Mouse (Mus musculus) heart, embryonic 14.5 days (tissue): ENCODE results near the gene Pradc1. TPM values are rescaled to one million over a fixed set of nuclear protein-coding genes. Genes with fewer than 3 reads are reported as not detected.
"Not testable (repeated sequence)": the region's sequence is repeated elsewhere in the genome, so short reads cannot be mapped to it uniquely, and the experiment has no call there.

Experiments
- ATAC-seq: fragments of 200-750 bp; cut with Nextera tagmentation; 2 replicates; pipeline ENCODE4 v1.8.0; 2017; ENCODE audit warnings: low read depth, moderate TSS enrichment; ENCODE audit not compliant: insufficient number of reproducible peaks, insufficient read depth, low FRiP score
- H3K27ac ChIP-seq, 2 experiments: fragments of 200-500 bp in 1 of 2; fragments of 300-500 bp in 1 of 2; sonication (generic) in 1 of 2; replicated peaks in 1 of 2; 2 replicates each; pipeline ENCODE4 v1.5.1; 2012 to 2014; ENCODE audit warnings: low read depth in 2 of 2, low read length in 2 of 2, control low read depth in 1 of 2, mild to moderate bottlenecking in 1 of 2, mixed read lengths in 1 of 2; ENCODE audit not compliant: control insufficient read depth in 1 of 2, insufficient read depth in 1 of 2
- H3K27me3 ChIP-seq: fragments of 300-500 bp; sonication (generic); 2 replicates; pipeline ENCODE4 v1.6.1; 2014; ENCODE audit warnings: mild to moderate bottlenecking, low read length, control low read depth; ENCODE audit not compliant: control insufficient read depth, insufficient read depth
- H3K36me3 ChIP-seq: fragments of 300-500 bp; sonication (generic); 2 replicates; pipeline ENCODE4 v1.6.1; 2014; ENCODE audit warnings: mild to moderate bottlenecking, control low read depth, low read length, mixed read lengths; ENCODE audit not compliant: control insufficient read depth, insufficient read depth
- H3K4me1 ChIP-seq, 2 experiments: fragments of 200-500 bp in 1 of 2; fragments of 300-500 bp in 1 of 2; sonication (generic) in 1 of 2; 2 replicates each; pipeline ENCODE4 v1.6.1; 2012 to 2014; ENCODE audit warnings: low read length in 2 of 2, control low read depth in 1 of 2, mixed read lengths in 1 of 2; ENCODE audit not compliant: control insufficient read depth in 2 of 2, insufficient read depth in 2 of 2
- H3K4me2 ChIP-seq: fragments of 300-500 bp; sonication (generic); 2 replicates; pipeline ENCODE4 v1.6.1; 2014; ENCODE audit warnings: mild to moderate bottlenecking, low read length
- H3K4me3 ChIP-seq, 2 experiments: fragments of 200-500 bp in 1 of 2; fragments of 300-500 bp in 1 of 2; sonication (generic) in 1 of 2; 2 replicates each; pipeline ENCODE4 v1.5.1; 2012 to 2014; ENCODE audit warnings: low read length in 2 of 2, mild to moderate bottlenecking in 2 of 2, control low read depth in 1 of 2, low read depth in 1 of 2, moderate library complexity in 1 of 2; ENCODE audit not compliant: control insufficient read depth in 1 of 2, insufficient read depth in 1 of 2
- H3K9ac ChIP-seq: fragments of 300-500 bp; sonication (generic); 2 replicates; pipeline ENCODE4 v1.6.1; 2014; ENCODE audit warnings: mild to moderate bottlenecking, low read length
- H3K9me3 ChIP-seq: fragments of 300-500 bp; sonication (generic); 2 replicates; pipeline ENCODE4 v1.6.1; 2016; ENCODE audit warnings: low read length, control low read depth; ENCODE audit not compliant: control insufficient read depth
- WGBS: fragments of 180-500 bp; shearing (Covaris S2); extraction: QIAGEN DNeasy Blood & Tissue Kit; methylation state at CpG from one replicate; pipeline ENCODE4 v1.1.7; 2014; 5-methylcytosine and 5-hydroxymethylcytosine counted together
- polyA plus RNA-seq: library from polyadenylated mRNA; unstranded; fragments of >200 nt; fragmentation: Nextera tagmentation; extraction: Ambion mirVana; gene quantifications from 2 replicates; pipeline ENCODE4 v1.2.1, GENCODE M21; 2014

Pradc1 gene
- polyA plus RNA-seq, 1 experiment from 2014 or later = 26.0 TPM

DNA sequence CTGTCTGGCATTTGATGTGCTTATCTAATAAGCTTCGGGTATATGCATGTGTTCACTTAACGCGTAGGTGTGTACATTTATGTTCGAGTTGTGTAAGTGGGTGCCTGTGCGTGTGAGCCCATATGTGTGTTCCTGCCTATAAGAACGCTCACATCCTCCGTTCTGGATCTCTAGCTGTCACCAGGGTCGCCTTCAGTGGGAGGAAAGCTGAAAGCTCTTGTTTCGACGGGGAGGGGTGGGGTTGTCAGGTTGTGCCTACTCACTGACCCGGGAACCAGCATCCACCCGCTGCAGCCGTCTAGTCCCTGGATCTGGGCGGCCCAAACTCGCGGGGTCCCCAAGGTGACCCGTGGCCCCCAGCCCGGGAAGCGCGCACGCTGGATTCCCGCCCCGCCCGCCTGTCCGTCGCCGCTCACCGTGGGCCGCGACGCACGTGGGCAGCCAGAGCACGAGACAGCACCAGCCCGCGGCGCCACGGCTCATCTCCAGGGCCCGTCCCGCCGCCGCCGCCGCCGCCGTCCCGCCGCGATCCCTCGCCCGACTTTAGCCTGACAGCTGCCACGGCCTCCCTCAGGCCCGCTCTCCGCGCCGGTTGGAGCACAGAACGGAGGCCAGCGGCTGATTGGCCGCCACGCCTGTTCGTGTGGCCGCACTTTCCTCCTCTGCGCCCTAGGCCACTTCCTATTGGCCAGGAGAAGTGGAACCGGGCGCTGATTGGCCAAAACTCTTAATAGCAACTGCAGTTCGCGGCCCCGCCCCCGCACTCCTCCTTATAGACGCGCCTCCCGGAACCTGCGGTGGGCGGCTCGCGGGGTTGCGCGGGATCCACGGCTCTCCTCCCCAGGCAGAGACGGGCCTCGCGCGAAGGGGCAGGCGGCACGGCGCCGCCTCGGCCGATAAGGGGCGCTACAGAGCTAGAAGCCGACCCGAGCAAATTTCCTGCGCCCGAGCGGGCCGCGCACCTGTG is 790 bp downstream of the Pradc1 start, which contains the start of gene Cct7:
TSS of gene Cct7 (plus strand) at position 818 of the 967 bp plus-strand sequence.
- peak within 1 kb of the TSS; percentile 80 to 91 for H3K4me3 ChIP-seq
- H3K36me3 ChIP-seq = peaks cover 18% of the 10 kb centered on the region
- H3K27me3 ChIP-seq = no peaks in the 10 kb centered on the region
- no peaks in the 10 kb centered on the region for H3K9me3 ChIP-seq
- peak within 1 kb of the TSS; percentile 72 for H3K4me2 ChIP-seq
- ATAC-seq = peak; percentile 93
- peaks cover under 1 to 27% of the 10 kb centered on the region in 2 experiments for H3K4me1 ChIP-seq
- peak within 1 kb of the TSS; percentile 91 for H3K9ac ChIP-seq
- peak within 1 kb of the TSS; percentile 91 to 94 for H3K27ac ChIP-seq
- WGBS = 1% methylated on average over 88 of the region's 96 CpGs

DNA sequence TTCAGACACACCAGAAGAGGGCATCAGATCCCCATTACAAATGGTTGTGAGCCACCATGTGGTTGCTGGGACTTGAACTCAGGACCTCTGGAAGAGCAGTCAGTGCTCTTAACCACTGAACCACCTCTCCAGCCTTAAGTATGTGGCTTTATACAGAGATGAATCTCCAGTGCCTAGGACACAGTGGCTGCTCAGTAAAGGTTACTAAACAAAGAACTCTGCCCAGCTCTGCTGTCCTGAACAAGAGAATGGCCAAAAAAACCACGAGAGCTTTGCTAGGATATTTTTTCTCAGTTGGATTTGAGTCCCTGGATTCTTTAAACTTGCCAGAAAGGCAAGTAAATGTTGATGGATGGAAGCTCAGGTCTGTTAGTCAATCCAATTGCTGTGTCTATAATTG is 1.6 kb downstream of the Pradc1 start:
- H3K4me2 ChIP-seq = peak overlapping the region; percentile 72
- not testable (repeated sequence) for H3K27ac ChIP-seq, H3K27me3 ChIP-seq, H3K9me3 ChIP-seq, ATAC-seq
- H3K36me3 ChIP-seq = peaks cover 26% of the 10 kb centered on the region
- peaks cover 0 to 26% of the 10 kb centered on the region in 2 experiments for H3K4me1 ChIP-seq
- peak overlapping the region in 1 of 2 experiments; percentile 91; a peak in 2 of 4 replicates for H3K4me3 ChIP-seq
- 59% methylated on average over 1 of the region's 1 CpGs for WGBS
- peak overlapping the region; percentile 81; the same call in 1 of the 2 replicates for H3K9ac ChIP-seq

DNA sequence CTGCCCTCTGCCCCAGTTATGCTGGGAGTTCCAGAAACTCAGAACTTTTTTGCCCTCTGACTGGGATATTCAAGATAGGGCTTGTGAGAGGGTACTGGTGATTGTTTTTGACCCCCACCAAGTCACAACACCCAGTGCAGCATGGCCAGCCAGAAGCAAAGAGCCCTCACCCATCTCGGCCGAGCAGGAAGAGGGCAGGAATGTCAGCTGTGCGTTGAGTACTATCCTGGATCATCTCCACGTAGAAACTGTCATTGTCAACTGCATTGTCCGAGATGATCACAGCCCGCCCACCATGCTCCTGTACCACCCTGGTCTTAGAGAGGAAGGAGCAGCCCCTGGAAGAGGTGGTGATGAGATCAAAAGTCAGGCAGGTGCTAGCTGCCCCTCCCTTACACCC is 4.4 kb downstream of the Pradc1 start:
- Histone ChIP-seq H3K27ac (no peak overlapping the region), H3K4me3 (no peak overlapping the region), H3K4me2 (no peak overlapping the region), H3K27me3 (no peaks in the 10 kb centered on the region), H3K36me3 (peaks cover 46% of the 10 kb centered on the region), H3K9ac (no peak overlapping the region), H3K9me3 (no peaks in the 10 kb centered on the region), H3K4me1 (peaks cover 0 to 5% of the 10 kb centered on the region in 2 experiments; a peak in 2 of 4 replicates)
- ATAC-seq = no peak
- 82% methylated on average over 6 of the region's 6 CpGs for WGBS

DNA sequence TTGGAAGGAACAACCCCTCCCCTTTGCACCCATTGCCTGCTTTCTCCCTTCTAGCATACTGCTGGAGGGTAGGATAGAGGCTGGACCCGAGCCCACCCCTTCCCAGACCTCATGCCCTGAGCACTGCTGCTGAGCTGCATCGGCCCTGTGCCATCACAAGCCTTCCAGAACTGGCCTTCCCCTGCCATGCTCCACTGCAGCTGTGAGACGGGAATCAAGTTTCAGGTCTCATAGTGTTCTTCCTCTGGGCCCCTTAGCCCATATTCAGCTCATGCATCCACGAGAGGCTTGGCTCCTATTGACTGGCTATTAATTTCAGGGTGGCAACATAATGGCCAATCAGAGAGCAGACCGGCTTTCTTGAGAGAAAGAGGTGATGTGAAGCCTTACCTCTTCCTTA is 6.5 kb downstream of the Pradc1 start:
- Histone ChIP-seq H3K36me3 (peaks cover 67% of the 10 kb centered on the region), H3K9me3 (no peaks in the 10 kb centered on the region), H3K27me3 (no peaks in the 10 kb centered on the region), H3K27ac (no peak overlapping the region), H3K4me2 (no peak overlapping the region), H3K9ac (no peak overlapping the region), H3K4me1 (peaks cover 0 to 1% of the 10 kb centered on the region in 2 experiments; a peak in 2 of 4 replicates), H3K4me3 (no peak overlapping the region)
- 86% methylated on average over 5 of the region's 5 CpGs for WGBS
- no peak for ATAC-seq

DNA sequence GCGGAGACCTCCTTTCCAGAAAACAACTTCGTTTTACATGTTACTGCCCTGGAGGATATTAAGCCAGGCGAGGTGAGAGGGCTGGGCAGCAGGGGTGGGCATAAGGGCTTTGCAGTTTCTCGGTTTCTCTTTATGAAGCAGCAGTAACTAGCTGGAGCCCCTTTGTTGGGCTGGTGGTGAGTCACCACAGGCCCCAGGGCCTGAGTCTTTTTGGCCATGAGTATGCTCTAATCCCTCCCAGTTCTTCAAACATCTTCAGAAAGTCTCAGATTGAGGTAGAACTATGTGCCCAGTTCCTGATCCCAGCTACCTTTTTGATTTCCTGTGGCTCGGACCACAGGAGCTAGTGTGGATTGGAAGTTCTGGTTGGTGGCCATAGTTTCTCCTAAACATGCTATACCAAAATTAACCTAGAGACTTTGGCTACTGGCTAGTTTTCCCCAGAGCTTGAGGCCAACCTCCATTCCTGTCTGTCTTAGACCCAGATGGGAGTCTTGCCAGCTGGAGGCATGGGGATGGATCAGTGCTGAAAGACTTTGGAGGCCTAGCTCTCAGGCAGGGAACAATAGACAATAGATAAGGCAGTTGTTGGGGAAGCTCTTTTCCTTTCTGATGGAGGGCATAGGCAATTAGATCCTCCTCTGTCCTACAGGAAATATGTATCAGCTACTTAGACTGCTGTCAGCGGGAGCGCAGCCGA is 7.4 kb downstream of the Pradc1 start:
- Histone ChIP-seq H3K9me3 (no peaks in the 10 kb centered on the region), H3K27ac (no peak overlapping the region), H3K4me3 (no peak overlapping the region), H3K27me3 (no peaks in the 10 kb centered on the region), H3K4me2 (no peak overlapping the region), H3K4me1 (no peaks in the 10 kb centered on the region; a peak in 2 of 4 replicates), H3K9ac (no peak overlapping the region), H3K36me3 (peaks cover 75% of the 10 kb centered on the region)
- WGBS = 77% methylated on average over 8 of the region's 8 CpGs
- no peak for ATAC-seq

DNA sequence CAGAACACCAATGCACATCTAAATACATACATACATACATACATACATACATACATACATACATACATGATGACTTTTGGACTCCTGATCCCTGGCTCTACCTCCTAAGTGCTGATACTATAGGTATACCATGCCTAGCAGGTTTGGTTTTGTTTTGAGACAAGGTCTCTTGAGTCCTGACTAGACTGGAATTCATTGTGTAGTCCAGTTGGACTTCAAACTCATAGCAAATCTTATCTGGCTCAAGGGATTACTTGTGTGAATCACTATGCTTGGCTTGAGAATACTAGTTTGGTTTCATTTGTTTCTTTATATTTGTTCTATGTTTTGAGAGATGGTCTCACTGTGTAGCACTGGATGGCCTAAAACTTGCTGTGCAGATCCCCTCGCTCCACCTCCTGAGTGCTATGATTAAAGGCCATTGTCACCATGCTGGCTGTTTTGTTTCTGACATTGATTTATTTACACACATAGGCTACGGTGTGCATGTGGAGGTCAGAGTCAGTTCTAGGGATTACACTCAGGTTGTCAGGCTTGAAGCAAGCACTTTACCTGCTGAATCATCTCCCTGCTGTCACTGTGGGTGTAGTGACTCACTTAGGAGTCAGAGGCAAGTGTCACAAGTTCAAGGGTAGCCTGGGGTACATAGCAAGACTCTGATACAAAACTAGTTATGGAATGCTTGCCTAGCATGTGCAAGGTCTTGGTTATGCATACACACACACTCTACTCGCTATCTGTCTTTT is 8.1 kb downstream of the Pradc1 start:
- Histone ChIP-seq H3K27ac (no peak overlapping the region), H3K4me1 (no peaks in the 10 kb centered on the region; a peak in 2 of 4 replicates), H3K4me2 (no peak overlapping the region), H3K27me3 (no peaks in the 10 kb centered on the region), H3K9ac (no peak overlapping the region), H3K4me3 (no peak overlapping the region), H3K36me3 (peaks cover 83% of the 10 kb centered on the region), H3K9me3 (no peaks in the 10 kb centered on the region)
- no peak for ATAC-seq
- WGBS = 93% methylated on average over 3 of the region's 3 CpGs

DNA sequence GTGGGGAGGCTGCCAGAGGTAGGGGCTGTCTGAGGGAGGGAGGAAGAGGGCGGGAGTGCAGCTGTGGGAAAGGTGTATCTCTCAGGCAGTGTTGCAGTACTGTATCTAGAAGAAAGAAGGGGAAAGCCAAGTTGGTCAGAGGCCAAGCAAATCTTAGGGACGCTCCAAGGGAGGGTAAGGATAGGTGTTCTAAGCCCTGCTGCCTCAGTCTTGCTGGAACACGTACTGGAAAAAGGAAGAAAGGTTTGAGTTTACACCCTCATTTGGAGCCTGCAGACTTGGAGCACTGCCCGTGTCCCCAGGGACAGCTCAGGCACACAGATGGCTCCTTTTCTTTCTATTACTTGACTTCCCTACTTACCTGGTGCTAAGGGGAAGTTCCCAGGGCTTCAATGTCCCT is 10.6 kb downstream of the Pradc1 start:
- peaks cover 72% of the 10 kb centered on the region for H3K36me3 ChIP-seq
- H3K4me1 ChIP-seq = peaks cover 0 to 1% of the 10 kb centered on the region in 2 experiments; a peak in 2 of 4 replicates
- H3K4me3 ChIP-seq = no peak overlapping the region
- no peak for ATAC-seq
- H3K9me3 ChIP-seq = no peaks in the 10 kb centered on the region
- no peaks in the 10 kb centered on the region for H3K27me3 ChIP-seq
- no peak overlapping the region for H3K27ac ChIP-seq
- H3K4me2 ChIP-seq = no peak overlapping the region
- WGBS = 89% methylated on average over 4 of the region's 4 CpGs
- no peak overlapping the region for H3K9ac ChIP-seq
